Mouse (Mus musculus) right cerebral cortex, adult 2 months (tissue): ENCODE data around the gene Ptpn11.

Experiments
- DNase-seq, 2 experiments: peaks; one replicate each; pipeline ENCODE4 v3.0.0; 2021 to 2022; ENCODE audit warnings: low spot score in 2 of 2

The Ptpn11 gene

GRCm38 (mm10) chr5:121087733-121088132 lies 103.5 kb downstream of the Ptpn11 start:
- DNase-seq = no peak

DNA sequence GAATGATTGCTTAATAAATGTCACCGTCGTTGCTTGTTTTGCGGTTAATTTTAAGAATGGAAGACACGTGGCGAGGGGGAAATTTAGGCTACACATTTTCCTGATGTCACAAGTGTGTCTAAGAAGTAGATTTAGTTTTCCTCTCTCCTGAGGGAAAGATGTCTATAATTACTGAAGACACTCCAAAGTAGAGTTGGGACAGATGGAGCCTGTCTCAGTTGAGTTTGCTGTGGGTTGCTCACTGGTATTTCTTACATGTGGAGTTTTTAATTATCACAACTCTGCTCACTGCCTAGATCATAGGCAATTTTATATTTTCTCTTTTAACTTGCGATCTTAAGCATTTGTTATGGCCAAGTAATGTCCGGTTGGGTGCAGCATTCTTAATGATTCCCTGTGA lies 108.6 kb downstream of the Ptpn11 start:
- no peak for DNase-seq

DNA sequence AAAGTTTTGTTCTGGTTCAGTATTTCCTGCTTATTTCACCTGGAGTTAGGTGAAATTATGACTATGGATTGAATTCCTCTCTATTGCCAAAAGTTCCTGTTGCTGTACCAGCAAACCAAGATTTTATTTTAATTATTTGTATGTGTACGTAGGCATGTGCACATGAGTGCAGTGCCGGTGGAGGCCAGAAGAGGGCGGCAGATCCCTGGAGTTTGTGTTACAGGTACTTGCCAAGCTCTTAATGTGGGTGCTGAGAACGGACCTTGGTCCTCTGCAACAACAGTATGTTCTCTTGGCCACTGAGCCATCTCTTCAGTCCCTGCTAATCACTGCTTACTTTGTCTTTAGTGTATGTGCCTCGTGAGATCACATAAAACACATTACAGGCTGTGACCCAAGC lies 109.4 kb downstream of the Ptpn11 start:
- DNase-seq = no peak
